Mouse (Mus musculus) liver, embryonic 14.5 days (tissue): ENCODE measurements around the gene Otogl.
"Not testable (repeated sequence)": the region's sequence is repeated elsewhere in the genome, so short reads cannot be mapped to it uniquely, and the experiment has no call there.

Source experiments
- CTCF ChIP-seq: IDR thresholded peaks from 2 replicates; pipeline ENCODE4 v1.5.1; 2016; ENCODE audit warnings: antibody characterized with exemption, low read depth, control low read depth
- EP300 ChIP-seq: IDR thresholded peaks from 2 replicates; pipeline ENCODE4 v1.6.1; 2016; ENCODE audit warnings: antibody characterized with exemption, low read depth

DNA sequence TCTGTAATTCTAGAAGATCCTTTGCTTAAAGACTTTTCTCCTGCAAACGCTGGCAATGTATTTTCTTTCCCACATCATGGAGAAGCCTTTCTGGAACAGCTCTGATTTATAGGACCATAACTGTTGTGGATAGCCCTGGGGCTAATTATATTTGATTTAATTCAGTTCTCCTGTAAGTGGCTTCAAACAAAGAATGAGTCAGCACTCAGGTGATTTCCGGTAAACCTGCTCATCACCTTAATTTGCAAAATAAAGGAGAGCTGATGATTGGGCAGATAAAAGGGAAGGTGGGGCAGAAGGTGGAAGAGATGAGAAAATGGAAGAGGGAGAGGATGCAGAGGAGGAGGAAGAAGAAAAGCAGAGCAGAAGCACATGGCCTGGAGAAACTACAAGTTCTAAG lies 107.6 kb downstream of the Otogl start:
- not testable (repeated sequence) for TF ChIP-seq CTCF, EP300
